Mouse (Mus musculus): ENCODE data around the gene Mepe.

The Mepe gene

DNA sequence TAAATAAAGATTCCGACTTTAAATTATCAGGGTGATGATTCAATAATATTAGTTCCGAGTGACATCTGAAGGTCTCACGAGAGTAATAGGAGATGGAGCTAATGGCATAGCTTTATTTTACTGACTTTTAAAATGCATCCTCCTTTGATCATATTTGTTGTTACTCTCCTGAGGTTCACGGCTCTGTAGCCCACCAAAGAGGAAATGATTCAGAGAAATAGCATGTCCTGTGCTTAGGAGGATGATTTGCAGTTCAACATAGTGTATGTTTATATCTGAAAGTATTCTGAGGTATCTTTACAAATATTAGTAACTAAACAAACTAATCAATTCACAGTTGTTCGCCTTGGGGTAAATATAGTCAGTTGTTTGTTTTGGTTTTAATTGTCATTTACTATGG is 32.4 kb downstream of the Mepe start:
- DNase-seq, result no peak

DNA sequence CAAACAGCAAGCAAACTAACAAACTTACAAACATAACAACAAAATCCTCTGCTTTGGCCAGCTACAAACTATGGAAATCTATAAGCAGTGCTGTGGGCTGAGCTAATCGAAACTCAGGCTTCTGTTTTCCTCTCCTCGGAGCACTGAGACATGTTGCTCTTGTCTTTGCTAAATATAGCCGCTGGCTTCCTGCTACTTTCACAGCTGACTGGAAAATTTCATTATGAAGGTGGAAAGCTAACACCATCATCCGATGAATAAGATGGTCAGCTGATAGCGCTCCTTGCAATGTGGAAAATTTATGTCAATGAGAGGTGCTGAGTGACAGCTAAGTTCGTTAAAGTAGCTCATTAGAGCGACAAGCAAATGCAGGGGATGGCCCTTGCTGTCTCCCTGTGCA is 33.5 kb downstream of the Mepe start:
- no peak for DNase-seq

GRCm38 (mm10) chr5:104359257-104359656 is 34.1 kb downstream of the Mepe start:
- no peak for DNase-seq

GRCm38 (mm10) chr5:104370580-104370979 is 45.5 kb downstream of the Mepe start:
- DNase-seq, result no peak

DNA sequence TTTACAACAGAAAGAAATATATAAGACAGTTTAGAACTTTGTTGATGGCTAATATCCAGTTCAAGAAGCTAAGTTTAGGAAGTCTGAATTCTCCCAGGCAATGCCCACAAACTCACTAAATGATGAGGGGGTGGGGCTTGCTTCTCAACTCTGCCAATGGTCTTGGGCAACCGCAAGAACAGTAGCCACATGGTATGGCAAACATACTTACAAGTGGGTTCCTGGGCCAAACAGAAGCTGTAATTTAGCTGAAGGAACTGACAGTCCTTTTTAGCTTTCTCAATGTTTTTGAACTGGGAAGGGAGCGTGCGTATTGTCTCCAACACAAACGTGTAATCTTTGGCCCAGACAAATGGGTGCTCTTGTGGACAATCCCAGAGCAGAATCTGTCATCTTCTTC is 46.2 kb downstream of the Mepe start:
- no peak for DNase-seq

GRCm38 (mm10) chr5:104373648-104374307 is 48.6 kb downstream of the Mepe start:
- DNase-seq, result no peak

DNA sequence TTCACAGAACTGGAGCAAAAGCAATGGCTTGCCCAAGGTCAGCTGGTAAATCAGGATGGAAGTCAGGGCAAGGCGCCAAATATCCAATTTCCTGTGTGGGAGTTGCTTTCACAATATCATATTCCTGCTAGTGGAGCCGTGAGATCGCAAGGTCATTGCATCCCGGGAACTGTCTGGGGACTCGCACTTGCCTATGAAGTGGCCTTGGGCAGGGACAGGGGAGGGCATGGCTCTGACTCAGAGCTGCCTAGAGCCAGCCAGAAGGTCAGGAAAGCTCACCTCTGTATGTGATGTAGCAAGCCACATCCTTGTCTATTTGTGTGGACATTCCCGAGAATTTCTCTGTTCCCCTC is 49.2 kb downstream of the Mepe start:
- DNase-seq, result peak; percentile 72

DNA sequence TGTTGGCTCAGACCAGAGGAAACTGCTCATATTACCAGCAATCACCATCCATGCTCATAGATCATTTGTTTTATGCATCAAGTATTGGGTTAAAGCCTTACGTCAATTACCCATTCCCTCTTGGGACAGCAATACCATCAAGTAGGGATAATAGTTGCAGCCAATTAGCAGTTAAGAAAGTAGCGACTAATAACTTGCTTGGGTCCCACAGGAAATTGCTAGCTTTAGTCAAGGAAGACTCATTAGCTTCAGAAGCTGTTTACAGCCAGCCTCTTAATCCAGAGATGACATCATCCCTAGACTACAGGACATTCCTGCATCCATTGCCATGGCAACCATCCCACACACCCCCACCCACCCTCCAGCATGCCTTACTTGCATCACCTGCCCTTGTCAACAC is 50.0 kb downstream of the Mepe start:
- DNase-seq, result no peak

DNA sequence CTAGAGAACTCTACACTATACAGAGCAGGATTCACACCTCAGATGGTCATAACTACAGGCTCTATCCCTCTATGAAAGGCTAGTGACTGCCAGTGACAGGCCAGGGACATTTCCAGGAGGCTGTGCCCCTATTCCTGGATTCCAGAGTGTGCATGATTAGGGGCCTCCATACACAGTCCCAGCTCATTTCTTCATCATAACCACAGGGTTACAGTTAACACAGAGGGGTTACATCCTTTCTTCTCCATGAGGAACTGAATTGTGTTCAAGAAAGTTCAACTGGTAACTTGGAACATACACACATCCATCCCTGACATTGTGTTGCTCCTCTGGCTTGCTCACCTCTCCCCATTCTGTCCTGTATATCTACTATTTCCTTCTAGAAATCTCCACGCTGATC is 51.8 kb downstream of the Mepe start:
- DNase-seq, result no peak

- DNase-seq, result no peak
Observed at GRCm38 (mm10) chr5:104380574-104380973, 55.4 kb downstream of the Mepe start.

DNA sequence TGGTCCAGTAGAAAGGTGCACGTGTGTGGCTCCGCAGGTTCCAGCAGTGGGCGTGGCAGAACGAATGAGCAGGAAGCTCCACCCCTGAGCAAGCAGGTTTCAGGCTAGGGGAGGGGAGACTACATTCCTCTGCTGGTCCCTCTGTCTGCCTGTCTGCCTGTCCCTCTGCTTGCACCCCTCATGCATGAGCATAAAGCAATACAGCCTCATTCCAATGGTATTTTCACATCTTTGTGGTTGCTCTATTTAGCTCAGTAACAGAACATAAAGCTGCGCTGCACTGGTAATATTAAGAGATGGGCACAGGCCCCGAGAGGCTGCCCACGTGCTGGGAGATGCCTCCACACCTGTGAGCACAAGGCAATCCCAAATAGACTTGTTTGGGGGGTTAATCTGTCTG is 56.5 kb downstream of the Mepe start:
- DNase-seq, result no peak

DNA sequence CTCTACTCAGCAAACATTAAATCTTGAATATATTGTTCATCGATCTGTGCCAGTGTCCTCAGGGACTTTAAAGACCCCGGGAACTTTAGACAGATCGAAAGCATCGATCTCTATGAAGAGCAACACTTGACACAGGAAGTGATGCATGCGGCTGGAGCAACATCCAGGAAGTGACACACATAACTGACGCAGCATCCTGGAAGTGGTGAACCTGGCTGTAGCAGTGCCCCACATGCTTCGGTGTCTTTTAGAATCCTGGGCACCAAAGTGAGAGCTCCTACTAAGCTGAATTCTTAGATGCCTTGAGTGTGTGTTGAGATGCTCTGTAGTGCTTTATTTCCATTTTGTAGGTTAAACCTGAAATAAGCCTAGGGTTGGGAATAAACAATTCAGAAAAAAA is 59.4 kb downstream of the Mepe start:
- no peak for DNase-seq

DNA sequence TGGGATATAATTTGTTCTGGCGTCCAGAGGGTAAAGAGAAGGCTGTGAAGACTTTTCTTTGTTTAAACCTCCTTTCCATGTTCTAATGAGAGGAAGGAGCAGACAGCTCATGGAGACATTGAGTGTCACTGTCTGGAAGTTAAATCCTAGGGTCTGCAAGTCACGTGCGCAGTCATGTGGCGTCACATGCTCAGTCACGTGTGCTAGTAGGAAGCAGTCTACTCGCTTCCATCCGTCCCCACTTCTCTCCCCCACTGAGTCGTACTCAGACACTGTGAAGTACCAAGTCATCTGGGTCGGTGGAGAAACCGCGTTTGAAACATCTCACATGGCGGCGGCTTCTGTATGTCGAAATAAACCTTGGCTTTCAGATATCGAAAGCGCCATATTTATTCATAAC is 60.4 kb downstream of the Mepe start:
- DNase-seq, result no peak

DNA sequence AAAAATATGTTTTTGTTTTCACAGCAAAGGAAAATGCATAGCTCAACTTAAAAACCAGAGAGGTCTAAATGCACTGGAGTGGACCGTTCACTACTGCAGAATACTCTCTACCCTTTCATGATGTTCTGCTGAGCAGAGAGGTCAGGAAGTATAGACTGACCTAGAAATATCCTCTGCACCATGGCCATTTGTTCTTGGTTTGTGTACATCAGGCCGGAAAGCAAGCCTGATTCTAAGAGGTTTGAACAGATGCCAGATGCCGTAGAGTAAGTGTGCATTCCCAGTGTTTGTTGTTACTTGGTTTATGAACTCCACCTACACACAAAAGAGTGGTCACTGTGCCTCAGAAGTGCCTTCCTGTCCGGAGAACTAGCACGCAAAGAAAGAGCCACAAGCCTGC is 61.8 kb downstream of the Mepe start:
- no peak for DNase-seq

Measured in lung, postnatal 14 days (tissue).